Mouse (Mus musculus): ENCODE results near the gene Dync1i2. TPM values are rescaled to one million over a fixed set of nuclear protein-coding genes. Genes with fewer than 3 reads are reported as not detected.

Dync1i2 gene
- total RNA-seq, 2 experiments from 2014 or later = 54.5 to 62.8 TPM

DNA sequence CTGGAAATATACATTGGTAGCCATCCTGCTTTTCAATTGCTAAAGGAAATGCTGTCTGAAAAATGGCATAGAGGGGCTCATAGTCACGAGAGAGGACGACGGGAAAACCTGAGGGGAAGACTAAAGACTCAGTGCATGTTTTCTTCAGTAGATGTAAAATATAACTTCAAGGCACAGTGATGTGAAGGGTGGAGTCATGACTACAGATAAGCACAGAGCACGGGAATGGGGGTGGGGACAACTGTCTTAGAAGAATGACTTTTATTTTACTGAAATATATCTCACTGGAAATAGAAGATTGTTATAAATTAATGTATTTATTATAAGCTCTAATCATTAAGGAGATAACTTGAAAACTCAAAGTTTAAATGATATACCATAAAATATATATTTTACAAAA is 58.6 kb downstream of the Dync1i2 start:
- DNase-seq = no peak

- peak; percentile 54 for DNase-seq
These were observed 62.6 kb downstream of the Dync1i2 start for GRCm38 (mm10) chr2:71273955-71274679.

- no peak for DNase-seq
These were observed 64.2 kb downstream of the Dync1i2 start for GRCm38 (mm10) chr2:71275734-71276133.

DNA sequence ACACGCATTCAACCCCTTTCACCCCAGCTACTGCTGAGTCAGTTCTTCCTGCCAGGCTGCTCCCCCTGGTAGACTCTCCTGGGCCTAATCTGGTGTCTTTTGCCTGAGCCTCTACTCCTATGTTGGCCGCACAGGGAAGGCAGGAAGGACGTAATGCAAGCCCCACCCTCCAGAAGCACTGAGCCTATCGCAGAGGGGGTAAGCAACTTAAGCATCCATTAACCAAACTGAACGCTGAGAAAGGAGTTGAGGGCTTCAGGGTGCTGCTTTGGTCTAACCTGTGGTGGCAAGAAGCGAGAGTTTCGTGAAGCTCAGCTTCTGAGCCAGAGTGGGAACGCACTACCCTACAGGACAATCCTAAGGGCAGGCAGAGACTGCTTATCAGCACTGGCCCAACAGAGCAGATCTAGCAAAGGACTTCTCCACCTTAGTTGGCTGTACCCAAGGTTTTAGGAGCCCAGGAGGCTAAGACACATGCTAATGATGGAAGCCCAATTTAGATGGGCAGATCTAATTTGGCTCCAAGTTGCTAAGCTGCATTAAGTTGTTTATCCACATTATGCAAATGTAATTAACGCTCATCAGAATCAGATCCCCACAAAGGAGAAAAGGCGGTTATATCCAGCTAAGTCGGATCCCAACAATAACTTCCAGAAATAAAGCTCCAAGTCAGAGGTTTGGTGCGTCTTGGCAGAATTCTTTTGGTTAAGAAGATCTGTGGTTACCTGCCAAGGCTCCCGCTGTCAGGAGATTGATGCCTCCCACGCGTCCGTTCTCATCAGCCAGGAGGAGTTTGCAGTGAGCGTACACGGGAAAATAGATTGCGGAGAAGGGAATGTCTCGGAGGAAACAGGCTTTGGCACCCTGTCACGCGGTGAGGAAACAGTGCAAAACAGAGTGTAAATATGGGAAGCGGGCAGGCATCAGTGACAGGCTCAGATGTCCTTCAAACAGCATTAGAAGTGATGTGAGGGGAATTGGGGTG is 67.6 kb downstream of the Dync1i2 start:
- no peak for DNase-seq

DNA sequence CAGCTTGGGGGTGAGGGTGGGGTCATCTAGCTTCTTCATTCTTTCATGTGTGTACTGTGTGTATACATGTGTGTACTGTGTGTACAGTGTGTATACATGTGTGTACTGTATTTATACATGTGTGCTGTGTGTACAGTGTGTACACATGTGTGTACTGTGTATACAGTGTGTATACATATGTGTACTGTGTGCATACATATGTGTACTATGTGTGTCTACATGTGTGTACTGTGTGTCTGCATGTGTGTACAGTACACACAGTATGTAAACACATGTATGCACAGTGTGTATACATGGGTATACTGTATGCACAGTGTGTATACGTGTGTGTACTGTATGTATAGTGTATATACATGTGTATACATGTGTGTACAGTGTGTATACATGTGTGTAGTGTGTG is 70.5 kb downstream of the Dync1i2 start:
- no peak for DNase-seq

GRCm38 (mm10) chr2:71290107-71290775 is 78.7 kb downstream of the Dync1i2 start:
- no peak for DNase-seq

GRCm38 (mm10) chr2:71291566-71291965 is 80.1 kb downstream of the Dync1i2 start:
- DNase-seq = no peak

GRCm38 (mm10) chr2:71293983-71294382 is 82.5 kb downstream of the Dync1i2 start:
- no peak for DNase-seq

GRCm38 (mm10) chr2:71294489-71294888 is 83.0 kb downstream of the Dync1i2 start:
- DNase-seq = no peak

DNA sequence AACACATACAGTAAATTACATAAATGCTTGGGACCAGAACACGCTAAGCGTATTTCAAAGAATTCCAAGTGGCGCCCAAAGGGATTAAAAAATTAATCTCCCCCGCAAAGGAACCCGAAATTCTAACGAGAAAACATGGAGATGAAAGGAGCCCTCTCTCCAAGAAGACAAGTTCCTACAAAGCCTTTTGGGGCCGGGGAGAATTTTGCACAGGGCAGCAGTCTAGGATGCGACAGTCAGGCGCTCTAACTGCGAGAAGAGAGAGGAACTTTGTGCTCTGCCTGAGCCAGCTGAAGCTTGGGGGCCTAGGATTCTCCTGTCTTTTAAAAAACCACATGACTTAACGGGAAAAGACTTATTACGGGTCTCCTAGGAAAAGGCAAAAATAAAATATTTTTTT is 84.3 kb downstream of the Dync1i2 start:
- DNase-seq = no peak

DNA sequence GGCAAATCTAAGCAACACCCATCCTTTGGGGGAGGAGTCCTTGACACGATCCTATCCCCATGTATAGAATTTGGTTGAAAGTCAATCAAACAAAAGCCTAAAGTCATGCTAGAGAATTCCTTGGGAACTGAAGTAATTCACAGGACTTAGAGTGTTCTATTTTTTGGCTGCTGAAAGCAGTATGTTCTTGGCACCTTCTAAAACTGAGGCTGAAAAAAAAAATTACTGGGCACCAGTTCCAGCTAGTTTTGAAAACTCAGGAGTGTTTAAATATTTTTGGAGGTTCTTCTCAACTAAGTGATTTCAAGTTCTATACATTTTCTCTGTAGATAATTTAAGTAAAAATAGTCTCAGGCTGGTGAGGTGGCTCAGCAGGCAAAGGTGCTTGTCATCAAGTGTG is 86.0 kb downstream of the Dync1i2 start:
- no peak for DNase-seq

- DNase-seq = no peak
These were observed 87.2 kb downstream of the Dync1i2 start for GRCm38 (mm10) chr2:71298729-71299128.

DNA sequence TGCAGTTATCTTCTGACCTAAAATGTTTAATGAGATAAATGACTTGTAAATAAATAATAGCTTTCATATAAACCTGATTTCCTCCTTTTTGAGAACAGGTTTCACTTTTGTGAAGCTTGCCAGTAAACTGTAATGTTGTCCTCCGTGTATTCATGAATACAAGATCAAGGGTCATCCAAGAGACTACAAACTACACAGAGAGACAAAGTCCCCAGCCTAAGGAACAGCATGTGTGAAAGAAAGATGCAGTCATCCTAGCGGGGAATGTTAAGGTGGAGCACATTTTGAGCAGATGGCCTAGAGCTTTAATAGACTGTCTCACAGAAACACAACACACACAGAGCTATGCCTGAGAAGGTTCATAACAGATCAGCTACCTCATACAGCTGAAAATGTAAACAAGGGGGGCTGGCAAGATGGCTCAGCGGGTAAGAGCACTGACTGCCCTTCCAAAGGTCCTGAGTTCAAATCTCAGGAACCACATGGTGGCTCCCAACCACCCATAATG is 90.7 kb downstream of the Dync1i2 start:
- DNase-seq = no peak

- DNase-seq = no peak
These were observed 91.7 kb downstream of the Dync1i2 start for GRCm38 (mm10) chr2:71303221-71303620.

DNA sequence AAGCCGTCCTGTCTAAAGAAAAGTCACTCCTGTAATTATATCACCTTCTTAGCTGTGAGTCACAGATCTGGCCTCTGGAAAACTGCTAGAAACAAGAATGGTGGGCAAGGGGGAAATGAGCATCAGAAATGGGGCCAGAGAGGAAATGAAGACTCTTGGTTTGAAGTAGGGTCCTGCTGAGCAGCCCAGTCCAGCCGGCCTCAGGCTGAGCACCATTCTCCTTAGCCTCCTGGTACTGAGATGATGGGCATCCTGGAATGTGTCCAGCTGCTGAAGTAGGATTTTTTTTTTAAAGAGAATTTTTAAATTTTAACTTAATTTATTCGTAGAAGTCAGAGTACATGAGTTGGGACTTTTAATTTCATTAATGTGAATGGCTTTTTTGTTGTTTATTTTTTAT is 93.3 kb downstream of the Dync1i2 start:
- no peak for DNase-seq

GRCm38 (mm10) chr2:71306357-71306756 is 94.9 kb downstream of the Dync1i2 start:
- DNase-seq = no peak

- no peak for DNase-seq
These were observed 98.2 kb downstream of the Dync1i2 start for GRCm38 (mm10) chr2:71309726-71310125.

DNA sequence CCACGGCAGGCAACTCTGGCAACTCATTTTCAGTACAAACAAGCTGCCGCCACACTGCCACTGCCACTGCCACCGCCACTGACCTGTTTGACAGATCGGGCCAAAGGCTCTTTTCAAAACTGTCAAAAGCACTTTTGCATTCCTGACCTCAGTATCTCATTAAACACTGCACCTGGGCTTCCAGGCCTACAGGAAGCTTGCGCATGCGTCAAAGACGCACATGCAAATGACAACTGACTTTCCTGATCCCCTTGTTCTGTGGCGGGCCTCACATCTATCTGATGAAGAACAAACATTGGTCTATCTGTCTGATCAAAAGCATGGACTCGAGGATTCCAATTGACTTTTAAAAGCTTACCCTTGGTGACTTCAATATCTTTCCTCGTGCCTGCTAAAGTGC is 100.6 kb downstream of the Dync1i2 start:
- DNase-seq = no peak
